Mouse (Mus musculus): Measurements from ENCODE around the gene Cox7a2. TPM values are rescaled to one million over a fixed set of nuclear protein-coding genes. Genes with fewer than 3 reads are reported as not detected.

Gene Cox7a2
- 446 and 566 TPM in 2 replicates for polyA plus RNA-seq (2012; rRNA removed)

DNA sequence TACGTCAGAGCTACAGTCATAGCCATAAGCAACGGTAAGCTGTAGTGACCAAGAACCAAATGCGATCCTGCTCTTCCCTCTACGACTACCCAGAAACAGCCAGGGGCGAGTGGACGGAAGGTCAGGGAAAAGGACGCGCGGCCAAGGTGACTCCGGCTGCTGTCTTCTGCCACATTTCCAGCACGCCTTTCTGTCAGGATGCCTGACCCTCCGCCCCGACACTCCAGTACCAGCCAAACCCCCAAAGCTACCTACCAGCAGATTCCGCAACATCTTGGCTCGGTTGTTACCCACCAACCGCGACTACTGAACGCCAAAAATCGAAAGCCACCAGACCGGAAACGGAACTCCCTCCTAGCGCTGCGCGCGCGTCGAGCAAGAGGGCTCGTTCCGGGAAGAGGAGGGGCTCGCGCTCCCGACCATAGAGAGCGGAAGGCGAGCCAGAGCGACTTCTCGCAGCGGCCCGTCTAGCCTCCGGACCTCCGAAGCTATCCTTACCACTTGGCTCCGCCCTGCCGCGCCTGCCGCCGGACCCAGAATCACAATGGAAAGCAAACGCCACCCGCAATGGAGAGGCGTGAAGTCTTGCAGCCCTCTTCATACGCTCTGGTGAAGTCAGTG is at the start of gene Cox7a2:
Cox7a2 (minus strand) TSS at position 494 of the 621 bp plus-strand sequence.
- TF ChIP-seq POLR2A (IDR thresholded peaks at IDR 0.05; ENCODE audit: borderline replicate concordance, extremely low read depth, insufficient read depth, insufficient read length, poor library complexity, severe bottlenecking) (peak; percentile 63; the same call in 1 of the 2 replicates), CTCF (IDR thresholded peaks at IDR 0.05; ENCODE audit: borderline replicate concordance, extremely low read depth, insufficient read depth, insufficient read length) (no peak)

DNA sequence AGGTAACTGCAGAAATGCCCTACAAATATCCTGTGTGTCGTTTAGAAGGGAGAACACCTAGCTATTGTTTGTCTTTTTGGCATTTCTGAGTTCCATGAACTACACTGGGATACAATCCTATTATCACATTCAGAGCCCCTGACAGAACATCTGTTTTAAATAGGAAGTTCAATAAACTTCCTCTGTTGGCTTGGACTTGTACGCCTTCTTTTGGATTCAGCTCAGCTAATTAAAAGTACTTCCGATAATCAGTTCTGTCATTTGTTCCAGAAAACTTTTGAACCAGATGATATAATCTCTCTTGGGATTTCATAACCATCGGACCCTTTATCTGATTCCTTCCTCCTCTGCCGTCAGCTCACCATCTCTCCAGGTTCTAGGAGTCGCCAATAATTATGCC is 49.7 kb upstream of the Cox7a2 start:
- TF ChIP-seq CTCF (IDR thresholded peaks at IDR 0.05; ENCODE audit: borderline replicate concordance, extremely low read depth, insufficient read depth, insufficient read length), result no peak
- TF ChIP-seq POLR2A (IDR thresholded peaks at IDR 0.05; ENCODE audit: borderline replicate concordance, extremely low read depth, insufficient read depth, insufficient read length, poor library complexity, severe bottlenecking), result no peak
- no peak for DNase-seq (ENCODE audit: low read depth)

More for the DNA sequence above, at the start of gene Cox7a2:
- peak; percentile 99 for DNase-seq (ENCODE audit: low read depth)

DNA sequence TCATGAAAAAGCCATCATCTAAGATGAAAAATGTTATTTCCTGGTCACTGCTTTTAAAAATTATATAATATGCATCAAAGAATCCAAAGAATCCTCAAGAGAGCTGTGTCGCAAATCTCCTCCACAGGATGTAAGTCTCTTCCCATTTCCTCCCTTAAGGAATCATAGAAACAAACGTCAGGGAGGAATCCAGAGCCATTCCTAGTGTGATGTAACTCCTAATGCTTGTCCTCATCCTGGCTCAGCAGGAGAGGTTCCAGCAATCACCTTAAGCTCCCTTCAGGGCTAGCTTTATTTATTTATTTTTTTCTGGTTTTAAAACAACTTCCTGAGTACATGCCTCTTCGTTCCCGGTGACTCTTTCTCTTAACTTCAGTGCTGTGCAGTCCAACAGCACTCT is 47.5 kb upstream of the Cox7a2 start:
- no peak for TF ChIP-seq POLR2A (IDR thresholded peaks at IDR 0.05; ENCODE audit: borderline replicate concordance, extremely low read depth, insufficient read depth, insufficient read length, poor library complexity, severe bottlenecking)
- no peak for TF ChIP-seq CTCF (IDR thresholded peaks at IDR 0.05; ENCODE audit: borderline replicate concordance, extremely low read depth, insufficient read depth, insufficient read length)
- DNase-seq (ENCODE audit: low read depth), result peak; percentile 8

DNA sequence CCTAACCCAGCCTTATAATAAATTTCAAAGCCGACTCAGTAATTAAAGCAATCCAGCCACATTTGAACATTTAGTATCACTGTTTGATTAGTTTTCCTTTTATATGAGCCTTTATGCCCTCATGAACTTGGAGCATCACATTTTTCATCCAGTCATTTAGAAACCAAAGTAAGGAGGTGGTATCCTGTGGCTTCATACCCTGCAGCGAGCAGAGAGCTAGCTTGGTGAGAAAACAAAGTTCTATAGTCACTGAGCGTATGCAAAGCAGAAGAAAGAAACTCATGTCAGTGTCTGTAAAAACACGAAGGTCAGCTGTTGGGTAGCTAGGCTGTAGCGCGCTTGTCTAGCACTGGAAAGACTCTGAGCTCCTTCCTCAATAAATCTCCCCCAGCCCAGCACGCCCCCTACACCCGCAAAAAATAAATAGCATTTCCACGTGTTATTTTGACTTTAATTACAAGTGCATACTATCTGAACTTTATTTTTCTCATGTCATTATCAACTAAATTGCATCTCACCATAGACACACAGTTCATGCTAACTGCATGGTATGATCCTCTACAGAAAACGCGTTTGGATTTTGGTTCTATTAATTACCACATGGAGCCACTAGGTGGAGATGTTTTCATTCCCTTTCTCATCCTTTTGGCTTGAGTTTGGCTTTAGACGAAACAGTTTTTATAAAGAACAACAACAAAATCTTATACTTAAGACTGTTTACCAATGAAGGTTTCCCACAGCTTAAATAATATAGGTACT is 46.8 kb upstream of the Cox7a2 start:
- peak; percentile 77 for DNase-seq (ENCODE audit: low read depth)

DNA sequence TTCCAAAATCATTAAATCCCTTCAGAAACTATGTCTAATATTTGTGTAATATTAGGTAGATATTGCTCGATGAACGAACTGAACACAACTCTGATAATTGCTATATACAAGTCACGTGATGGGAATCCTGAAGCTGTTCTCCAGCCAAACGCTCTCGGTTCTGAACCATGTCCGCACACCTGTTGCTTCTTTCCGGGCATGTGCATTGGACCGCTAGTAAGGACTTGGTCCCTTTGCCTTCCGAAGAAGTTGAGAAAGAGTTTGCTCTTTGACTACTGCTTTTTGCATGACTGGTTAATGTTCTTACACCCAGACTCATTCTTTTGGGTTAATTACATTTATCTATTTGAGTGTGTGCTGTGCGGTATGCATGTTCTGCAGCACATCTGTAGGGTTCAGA is 45.7 kb upstream of the Cox7a2 start:
- TF ChIP-seq CTCF (IDR thresholded peaks at IDR 0.05; ENCODE audit: borderline replicate concordance, extremely low read depth, insufficient read depth, insufficient read length) (no peak), POLR2A (IDR thresholded peaks at IDR 0.05; ENCODE audit: borderline replicate concordance, extremely low read depth, insufficient read depth, insufficient read length, poor library complexity, severe bottlenecking) (no peak)

More for the DNA sequence above, 46.8 kb upstream of the Cox7a2 start:
- TF ChIP-seq CTCF (IDR thresholded peaks at IDR 0.05; ENCODE audit: borderline replicate concordance, extremely low read depth, insufficient read depth, insufficient read length) (peak; percentile 41; the same call in 1 of the 2 replicates), POLR2A (IDR thresholded peaks at IDR 0.05; ENCODE audit: borderline replicate concordance, extremely low read depth, insufficient read depth, insufficient read length, poor library complexity, severe bottlenecking) (no peak)

DNA sequence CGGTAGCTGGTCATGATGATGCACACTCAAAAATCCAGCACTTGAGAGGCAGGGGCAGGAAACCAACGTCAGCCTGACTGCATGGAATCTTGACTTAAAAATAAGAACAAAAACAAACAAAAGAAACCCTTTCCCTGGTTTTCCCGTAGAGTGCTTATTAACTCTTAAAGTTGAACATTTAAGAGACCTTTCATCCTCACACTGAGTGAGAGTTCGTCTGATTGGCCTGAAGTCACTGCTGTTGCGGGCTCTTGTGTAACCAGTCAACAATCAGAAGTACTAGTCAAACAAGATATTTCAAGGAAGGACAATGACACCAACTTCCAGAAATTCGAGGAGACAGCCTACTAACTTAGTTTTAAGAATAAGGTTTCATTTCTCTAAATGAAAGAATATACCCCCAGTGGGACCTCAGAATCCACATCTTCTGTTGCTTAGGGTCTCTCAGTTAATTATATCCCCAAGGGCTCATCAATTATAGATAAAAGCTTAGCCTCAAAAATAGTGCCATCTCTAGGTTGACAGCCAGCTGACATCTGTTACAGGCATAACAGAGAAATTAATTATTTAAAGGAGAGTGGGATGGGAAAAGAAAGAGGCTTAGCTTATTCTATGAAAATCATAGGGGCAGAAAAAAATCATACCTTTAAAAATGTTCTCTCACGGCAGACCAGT is 36.9 kb upstream of the Cox7a2 start:
- peak; percentile 33 for DNase-seq (ENCODE audit: low read depth)
- no peak for TF ChIP-seq CTCF (IDR thresholded peaks at IDR 0.05; ENCODE audit: borderline replicate concordance, extremely low read depth, insufficient read depth, insufficient read length)

More for the DNA sequence above, 45.7 kb upstream of the Cox7a2 start:
- no peak for DNase-seq (ENCODE audit: low read depth)

DNA sequence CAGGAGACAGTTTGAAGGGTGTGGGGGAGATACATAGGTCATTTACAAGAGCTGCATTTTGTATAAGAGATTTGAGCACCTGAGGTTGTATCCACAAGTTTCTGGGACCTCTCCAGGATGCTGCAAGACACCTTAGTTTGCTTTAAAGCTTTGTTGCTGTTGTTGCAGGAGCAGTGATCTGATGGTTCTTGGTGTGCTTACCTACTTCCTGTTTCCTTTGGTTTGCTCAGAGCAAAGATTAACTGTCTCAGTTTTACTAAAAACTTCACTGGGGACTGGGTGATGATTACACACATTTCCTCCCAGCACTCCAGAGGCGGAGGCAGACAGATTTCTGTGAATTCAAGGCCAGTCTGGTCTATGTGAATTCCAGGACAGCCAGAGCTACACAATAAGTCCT is 35.4 kb upstream of the Cox7a2 start:
- TF ChIP-seq POLR2A (IDR thresholded peaks at IDR 0.05; ENCODE audit: borderline replicate concordance, extremely low read depth, insufficient read depth, insufficient read length, poor library complexity, severe bottlenecking) (no peak), CTCF (IDR thresholded peaks at IDR 0.05; ENCODE audit: borderline replicate concordance, extremely low read depth, insufficient read depth, insufficient read length) (no peak)

DNA sequence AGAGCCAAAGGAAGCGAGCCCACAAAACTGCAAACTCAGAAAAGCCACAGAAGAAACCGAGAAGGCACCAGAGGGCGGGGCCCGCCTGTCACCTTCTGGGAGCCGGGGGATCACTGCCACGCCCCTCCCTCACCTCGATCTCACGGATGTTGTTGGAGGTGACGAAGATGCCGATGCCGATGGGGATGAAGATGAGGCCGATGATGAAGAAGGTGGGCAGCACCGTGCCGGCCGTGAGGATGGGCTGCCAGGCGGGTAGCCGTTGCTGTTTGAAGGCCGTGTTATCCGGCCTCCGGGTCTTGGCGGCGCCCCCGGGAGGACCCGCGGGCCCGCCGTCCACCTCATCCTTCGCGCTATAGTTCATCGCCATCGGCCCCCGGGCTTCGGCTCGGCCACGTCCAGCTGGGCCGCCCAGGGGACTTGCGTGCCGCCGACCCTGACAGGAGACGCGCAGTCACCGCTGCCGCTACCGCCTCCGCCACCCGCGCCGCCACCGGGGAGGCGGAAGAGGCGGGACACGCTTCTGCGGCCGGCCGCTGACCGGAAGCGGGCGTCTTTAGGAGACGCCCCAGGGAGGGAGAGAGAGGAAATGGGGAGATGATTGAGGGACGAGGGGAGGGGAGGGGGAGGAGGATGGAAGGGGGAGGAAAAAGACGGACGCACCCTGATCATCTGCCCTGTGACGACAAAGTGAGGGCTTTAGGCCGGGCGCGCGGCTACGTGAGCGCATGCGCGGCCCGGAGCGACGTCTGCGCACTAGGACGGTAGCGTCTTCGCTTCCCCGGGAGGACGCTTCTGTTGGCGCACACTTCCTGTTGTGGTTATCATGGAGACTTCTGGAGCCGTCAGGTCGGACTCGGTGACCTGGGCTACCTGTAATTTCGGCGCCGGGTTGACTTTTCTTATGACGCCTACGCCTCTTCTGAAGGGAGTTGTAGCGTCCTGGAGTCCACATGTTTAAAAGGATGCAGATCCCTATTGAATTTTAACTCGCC is 33.5 kb upstream of the Cox7a2 start, which contains the start of gene Tmem30a:
Tmem30a (minus strand) TSS at position 667 of the 995 bp plus-strand sequence.
- DNase-seq (ENCODE audit: low read depth), result peak; percentile 99
- TF ChIP-seq POLR2A (IDR thresholded peaks at IDR 0.05; ENCODE audit: borderline replicate concordance, extremely low read depth, insufficient read depth, insufficient read length, poor library complexity, severe bottlenecking) (peak; percentile 87), CTCF (IDR thresholded peaks at IDR 0.05; ENCODE audit: borderline replicate concordance, extremely low read depth, insufficient read depth, insufficient read length) (no peak)

More for the DNA sequence above, 35.4 kb upstream of the Cox7a2 start:
- DNase-seq (ENCODE audit: low read depth), result no peak

DNA sequence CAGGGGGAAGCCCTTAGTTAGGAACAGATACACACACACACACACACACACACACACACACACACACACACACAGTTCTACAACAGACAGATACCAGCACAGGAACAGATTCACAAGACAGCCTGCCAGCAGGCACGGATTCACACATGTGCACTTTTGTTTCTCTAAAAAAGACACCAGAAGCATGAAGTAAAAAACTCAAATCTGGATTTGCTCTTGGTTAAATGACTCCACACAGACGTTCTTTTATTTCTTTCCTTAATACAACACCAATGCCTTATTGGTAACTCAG is 26.1 kb upstream of the Cox7a2 start:
- peak; percentile 6 for DNase-seq (ENCODE audit: low read depth)
- TF ChIP-seq POLR2A (IDR thresholded peaks at IDR 0.05; ENCODE audit: borderline replicate concordance, extremely low read depth, insufficient read depth, insufficient read length, poor library complexity, severe bottlenecking), result no peak
- TF ChIP-seq CTCF (IDR thresholded peaks at IDR 0.05; ENCODE audit: borderline replicate concordance, extremely low read depth, insufficient read depth, insufficient read length), result no peak

DNA sequence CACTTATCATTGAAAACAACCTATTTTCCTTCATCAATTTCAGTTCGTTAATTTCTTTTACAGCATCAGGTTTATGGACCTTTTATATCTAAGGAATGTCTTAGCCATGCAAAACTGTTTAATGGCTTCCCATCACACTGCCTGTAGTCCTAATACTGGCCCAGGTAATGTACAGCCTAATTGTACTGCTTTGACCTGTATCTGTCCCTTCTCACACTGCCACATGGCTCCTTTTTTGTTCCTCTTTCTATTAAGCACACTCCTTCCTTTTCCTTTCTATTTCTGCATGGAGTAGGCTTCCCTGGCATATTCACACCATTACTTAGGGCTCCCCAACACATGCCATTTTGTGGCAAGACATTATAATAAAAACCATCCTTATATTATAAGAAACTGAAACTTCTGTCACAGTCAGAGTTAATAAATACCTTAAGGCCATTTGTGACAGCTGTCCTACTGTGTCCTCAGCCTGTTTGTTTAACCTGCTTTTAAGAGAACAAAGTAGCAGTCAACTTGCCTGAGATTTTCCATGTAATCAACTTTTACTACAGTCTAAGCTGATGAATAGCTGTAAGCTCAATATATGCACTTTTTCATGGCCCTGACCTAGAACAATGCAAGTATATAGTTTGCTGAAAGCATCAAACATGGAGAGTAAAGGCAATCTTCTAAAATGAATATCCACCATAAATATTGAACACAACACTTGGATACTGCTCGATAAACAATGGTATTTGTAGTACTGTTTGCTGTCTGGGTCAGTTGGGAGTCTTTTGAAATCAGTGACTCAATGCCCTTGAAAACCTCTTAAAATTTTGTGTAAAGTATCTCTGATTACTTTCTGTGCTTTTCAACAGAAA is 25.5 kb upstream of the Cox7a2 start:
- no peak for DNase-seq (ENCODE audit: low read depth)
- TF ChIP-seq POLR2A (IDR thresholded peaks at IDR 0.05; ENCODE audit: borderline replicate concordance, extremely low read depth, insufficient read depth, insufficient read length, poor library complexity, severe bottlenecking), result no peak
- no peak for TF ChIP-seq CTCF (IDR thresholded peaks at IDR 0.05; ENCODE audit: borderline replicate concordance, extremely low read depth, insufficient read depth, insufficient read length)
